Mouse (Mus musculus) limb, embryonic 12.5 days (tissue): ENCODE measurements at regions not wholly inside any gene's neighbourhood (a gene's known extent, or its start where the extent isn't known, plus 50 kb on each side); places are given as distances from the start of the nearest gene placed in this dataset. TPM values are rescaled to one million over a fixed set of nuclear protein-coding genes. Genes with fewer than 3 reads are reported as not detected.
"Not testable (repeated sequence)": the region's sequence is repeated elsewhere in the genome, so short reads cannot be mapped to it uniquely, and the experiment has no call there.

Experiments
- ATAC-seq: fragments of 200-750 bp; cut with Nextera tagmentation; 2 replicates; pipeline ENCODE4 v1.8.0; 2017; ENCODE audit warnings: low read depth, moderate TSS enrichment; ENCODE audit not compliant: insufficient number of reproducible peaks, insufficient read depth, low FRiP score, low TSS enrichment
- H3K27ac ChIP-seq: fragments of 300-500 bp; sonication (generic); 2 replicates; pipeline ENCODE4 v1.5.1; 2016; ENCODE audit warnings: mild to moderate bottlenecking, moderate library complexity
- H3K27me3 ChIP-seq: fragments of 300-500 bp; sonication (generic); 2 replicates; pipeline ENCODE4 v1.6.1; 2016; ENCODE audit warnings: mild to moderate bottlenecking, moderate library complexity
- H3K36me3 ChIP-seq: fragments of 300-500 bp; sonication (generic); 2 replicates; pipeline ENCODE4 v1.6.1; 2016; ENCODE audit warnings: mild to moderate bottlenecking, moderate library complexity
- H3K4me1 ChIP-seq: fragments of 300-500 bp; sonication (generic); replicated peaks from 2 replicates; pipeline ENCODE4 v1.6.1; 2016
- H3K4me2 ChIP-seq: fragments of 300-500 bp; sonication (generic); 2 replicates; pipeline ENCODE4 v1.6.1; 2016; ENCODE audit warnings: mild to moderate bottlenecking, moderate library complexity
- H3K4me3 ChIP-seq: fragments of 300-500 bp; sonication (generic); replicated peaks from 2 replicates; pipeline ENCODE4 v1.5.1; 2016; ENCODE audit warnings: mild to moderate bottlenecking
- H3K9ac ChIP-seq: fragments of 300-500 bp; sonication (generic); replicated peaks from 2 replicates; pipeline ENCODE4 v1.6.1; 2016; ENCODE audit warnings: mild to moderate bottlenecking, moderate library complexity
- H3K9me3 ChIP-seq: fragments of 300-500 bp; sonication (generic); 2 replicates; pipeline ENCODE4 v1.6.1; 2016; ENCODE audit warnings: mild to moderate bottlenecking, moderate library complexity
- WGBS: fragments of 180-500 bp; shearing (Covaris S2); methylation state at CpG from one replicate; pipeline ENCODE4 v1.1.7; 2016; 5-methylcytosine and 5-hydroxymethylcytosine counted together
- microRNA-seq: library from miRNA; unstranded; fragments of <30 nt; microRNA quantifications from one replicate; pipeline ENCODE4, GENCODE M21; 2017

DNA sequence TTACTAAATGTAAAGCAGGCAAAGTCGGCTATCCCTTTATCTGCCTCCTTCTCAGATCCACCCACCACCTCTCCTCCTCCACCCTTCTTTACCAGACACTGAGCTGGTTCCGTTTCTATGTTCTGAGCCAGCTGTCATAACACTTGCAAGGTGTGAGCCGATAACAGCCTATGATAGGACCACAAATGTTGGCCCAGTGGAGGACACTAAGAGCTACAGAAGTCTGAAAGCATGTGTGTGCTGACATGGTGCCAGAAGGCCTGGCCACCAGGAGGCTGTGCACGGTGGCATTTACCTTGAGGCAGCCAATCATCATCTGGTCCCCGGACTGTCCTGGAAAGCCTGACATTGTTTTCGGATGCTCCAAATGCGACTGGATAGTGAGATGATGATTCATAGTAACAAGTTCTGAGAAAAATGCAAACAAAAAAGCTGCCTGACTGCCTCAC is 63.5 kb upstream of the Max start:
- no peak for ATAC-seq
- WGBS: 76% methylated on average over 7 of the region's 7 CpGs
- no peak overlapping the region for H3K9ac ChIP-seq
- H3K27me3 ChIP-seq: no peaks in the 10 kb centered on the region
- H3K4me1 ChIP-seq: peaks cover 22% of the 10 kb centered on the region
- H3K4me2 ChIP-seq: no peak overlapping the region
- H3K36me3 ChIP-seq: no peaks in the 10 kb centered on the region
- no peaks in the 10 kb centered on the region for H3K9me3 ChIP-seq
- no peak overlapping the region for H3K27ac ChIP-seq
- no peak overlapping the region for H3K4me3 ChIP-seq

DNA sequence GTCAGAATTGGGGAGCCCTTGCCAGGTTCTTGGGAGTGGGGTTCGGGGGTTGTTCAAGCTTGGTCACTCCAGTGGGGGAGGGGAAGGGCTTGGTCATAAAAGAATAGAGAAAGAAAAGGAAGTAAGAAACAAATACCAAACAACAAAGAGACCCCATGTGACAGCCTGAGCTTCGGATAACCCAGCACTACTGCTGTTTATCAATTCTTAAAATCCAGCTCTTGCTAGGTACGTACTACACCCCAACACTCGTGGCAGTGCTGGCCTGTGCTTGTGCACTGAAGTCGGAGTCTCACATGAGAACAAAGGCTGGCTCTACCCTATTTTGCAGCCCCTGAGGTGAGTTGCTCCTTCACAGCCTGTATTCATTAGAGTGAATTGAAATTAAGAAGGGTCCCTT is 60.5 kb upstream of the Max start:
- no peak overlapping the region for H3K4me2 ChIP-seq
- H3K4me1 ChIP-seq: peaks cover 22% of the 10 kb centered on the region
- no peaks in the 10 kb centered on the region for H3K9me3 ChIP-seq
- H3K27ac ChIP-seq: peak overlapping the region; percentile 32; the same call in 1 of the 2 replicates
- WGBS: 49% methylated on average over 5 of the region's 5 CpGs
- no peak for ATAC-seq
- H3K4me3 ChIP-seq: no peak overlapping the region
- no peaks in the 10 kb centered on the region for H3K27me3 ChIP-seq
- no peaks in the 10 kb centered on the region for H3K36me3 ChIP-seq
- no peak overlapping the region for H3K9ac ChIP-seq

DNA sequence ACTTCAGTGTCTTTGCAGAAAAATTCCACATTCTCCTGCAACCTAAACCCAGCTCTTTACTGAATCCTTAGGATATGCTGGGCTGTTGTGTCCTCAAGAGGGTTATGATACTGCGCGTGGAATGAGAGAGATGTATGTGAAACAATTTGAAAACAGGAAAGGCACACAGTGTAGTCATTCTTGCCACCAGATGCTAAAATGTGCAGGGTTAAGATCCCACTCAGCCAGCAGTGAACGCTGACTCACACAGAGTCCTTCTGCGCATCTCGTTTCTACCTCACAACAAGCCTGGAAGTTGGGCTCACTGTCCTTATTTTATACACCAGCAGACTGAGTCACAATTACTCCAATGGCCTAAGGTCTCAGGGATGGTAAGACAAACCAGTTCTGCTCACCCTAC is 59.9 kb upstream of the Max start:
- Histone ChIP-seq H3K9me3 (no peaks in the 10 kb centered on the region), H3K9ac (no peak overlapping the region), H3K4me1 (peaks cover 22% of the 10 kb centered on the region), H3K36me3 (no peaks in the 10 kb centered on the region), H3K27me3 (no peaks in the 10 kb centered on the region), H3K4me2 (no peak overlapping the region), H3K4me3 (no peak overlapping the region), H3K27ac (no peak overlapping the region)
- WGBS: 87% methylated on average over 5 of the region's 5 CpGs
- no peak for ATAC-seq

DNA sequence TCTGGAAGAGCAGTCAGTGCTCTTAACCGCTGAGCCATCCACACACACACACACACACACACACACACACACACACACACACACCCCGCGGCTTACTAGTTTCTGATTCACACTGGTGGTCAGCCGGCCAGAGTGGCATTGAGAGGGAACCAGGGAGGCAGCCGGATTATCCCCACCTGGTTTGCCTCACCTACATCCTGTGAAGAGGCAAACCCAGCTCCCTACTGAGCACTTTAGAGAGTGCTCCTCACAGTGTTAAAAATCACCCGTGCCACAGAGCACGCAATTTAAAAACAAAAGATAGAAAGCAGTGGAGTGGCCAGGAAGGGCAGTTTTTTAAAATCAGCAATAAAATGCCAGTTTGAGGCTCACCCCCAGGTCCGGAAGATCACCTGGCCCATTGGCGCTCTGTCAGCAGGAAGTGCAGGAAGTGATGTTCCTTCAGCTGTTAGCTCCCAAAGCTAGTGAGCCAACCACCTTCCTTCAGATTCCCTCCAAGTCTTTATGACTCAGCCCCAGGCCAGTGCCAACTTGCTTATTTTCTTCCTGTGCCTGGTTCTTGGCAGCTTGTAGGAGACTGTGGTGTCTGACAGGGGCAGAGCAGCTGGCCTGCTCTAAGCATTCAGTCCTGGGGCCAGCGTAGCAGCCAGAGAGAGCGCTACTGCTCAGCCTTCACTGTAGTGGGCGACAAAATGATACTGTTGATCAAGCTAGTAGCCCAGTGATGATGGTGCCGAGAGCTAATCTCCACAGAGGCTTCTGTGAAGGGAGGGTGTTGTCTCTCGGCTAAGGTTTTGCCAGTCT is 57.9 kb upstream of the Max start:
- H3K4me3 ChIP-seq: no peak overlapping the region
- H3K4me1 ChIP-seq: peaks cover 22% of the 10 kb centered on the region
- no peaks in the 10 kb centered on the region for H3K36me3 ChIP-seq
- no peaks in the 10 kb centered on the region for H3K9me3 ChIP-seq
- no peak overlapping the region for H3K4me2 ChIP-seq
- no peak for ATAC-seq
- WGBS: 59% methylated on average over 13 of the region's 14 CpGs
- no peaks in the 10 kb centered on the region for H3K27me3 ChIP-seq
- no peak overlapping the region for H3K9ac ChIP-seq
- no peak overlapping the region for H3K27ac ChIP-seq

DNA sequence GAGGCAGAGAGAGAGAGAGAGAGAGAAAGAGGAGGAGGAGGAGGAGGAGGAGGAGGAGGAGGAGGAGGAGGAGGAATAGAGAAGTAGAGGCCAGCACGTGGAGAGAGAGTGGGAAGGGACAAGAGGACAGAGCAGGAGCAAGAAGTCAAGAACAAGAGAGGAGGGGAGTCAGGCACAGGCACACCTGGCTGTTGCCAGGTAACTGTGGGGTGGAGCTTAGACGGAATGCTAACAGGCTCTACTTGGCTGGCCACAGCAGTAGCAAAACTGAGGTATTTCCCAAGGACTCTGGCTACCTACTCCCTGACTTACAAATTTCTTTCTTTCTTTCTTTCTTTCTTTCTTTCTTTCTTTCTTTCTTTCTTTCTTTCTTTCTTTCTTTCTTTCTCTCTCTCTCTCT is 57.1 kb upstream of the Max start:
- H3K27me3 ChIP-seq, H3K9me3 ChIP-seq, H3K36me3 ChIP-seq, ATAC-seq, H3K9ac ChIP-seq, H3K27ac ChIP-seq, H3K4me3 ChIP-seq, H3K4me2 ChIP-seq: not testable (repeated sequence)
- 36% methylated on average over 2 of the region's 2 CpGs for WGBS
- H3K4me1 ChIP-seq: peaks cover 22% of the 10 kb centered on the region

DNA sequence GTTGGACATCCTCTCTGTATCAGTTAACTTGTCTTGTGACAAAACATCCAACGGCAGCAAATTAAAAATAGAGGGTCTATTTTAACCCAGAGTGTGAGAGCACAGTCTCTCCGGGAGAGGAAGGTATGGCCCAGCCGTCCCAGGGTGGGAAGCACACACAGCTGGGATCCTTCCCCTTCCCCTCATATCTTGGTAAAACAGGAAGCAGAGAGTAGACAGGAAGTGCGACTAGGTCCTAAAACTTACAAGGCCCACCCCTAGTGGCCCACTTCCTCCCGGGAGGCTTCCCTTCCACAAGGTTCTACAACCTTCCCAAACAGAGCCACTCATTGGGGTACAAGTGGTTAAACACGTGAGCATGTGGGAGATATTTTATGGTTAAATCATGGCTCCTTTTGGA is 56.4 kb upstream of the Max start:
- no peak overlapping the region for H3K9ac ChIP-seq
- no peak overlapping the region for H3K4me3 ChIP-seq
- H3K27me3 ChIP-seq: no peaks in the 10 kb centered on the region
- no peaks in the 10 kb centered on the region for H3K9me3 ChIP-seq
- ATAC-seq: no peak
- 77% methylated on average over 6 of the region's 6 CpGs for WGBS
- no peak overlapping the region for H3K4me2 ChIP-seq
- no peak overlapping the region for H3K27ac ChIP-seq
- no peaks in the 10 kb centered on the region for H3K36me3 ChIP-seq
- H3K4me1 ChIP-seq: peaks cover 20% of the 10 kb centered on the region

DNA sequence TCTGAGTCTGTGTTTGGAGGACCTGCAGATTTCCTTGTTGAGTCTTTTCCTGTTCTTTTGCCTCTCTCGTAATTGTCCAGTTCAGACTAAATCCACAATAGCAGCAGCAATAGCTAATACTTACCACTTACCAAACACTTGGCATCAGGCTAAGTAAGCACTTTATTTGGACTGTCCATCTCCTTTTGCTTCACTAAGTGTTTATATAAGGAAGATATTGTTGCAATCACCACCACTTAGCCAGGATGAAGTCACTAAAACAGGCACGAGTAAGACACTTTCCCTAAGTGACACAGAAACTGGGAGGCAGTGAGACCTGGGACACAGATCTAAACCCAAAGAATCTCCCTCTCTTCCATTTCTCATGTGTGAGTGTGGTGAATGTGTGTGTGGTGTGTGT is 52.9 kb upstream of the Max start:
- H3K4me2 ChIP-seq: no peak overlapping the region
- no peaks in the 10 kb centered on the region for H3K4me1 ChIP-seq
- 82% methylated on average over 2 of the region's 2 CpGs for WGBS
- H3K9me3 ChIP-seq: no peaks in the 10 kb centered on the region
- no peak overlapping the region for H3K27ac ChIP-seq
- no peak for ATAC-seq
- no peaks in the 10 kb centered on the region for H3K36me3 ChIP-seq
- no peak overlapping the region for H3K9ac ChIP-seq
- H3K4me3 ChIP-seq: no peak overlapping the region
- H3K27me3 ChIP-seq: no peaks in the 10 kb centered on the region

Small RNA genes in the stretch of these regions (microRNA-seq; reads per million reads assigned to microRNA genes)
- not detected for gene Gm22696
